Mouse (Mus musculus) testis, adult 2 months (tissue): ENCODE measurements around the gene Zcwpw1. TPM values are rescaled to one million over a fixed set of nuclear protein-coding genes. Genes with fewer than 3 reads are reported as not detected.

ENCODE experiments used
- H3K27ac ChIP-seq: fragments of 200-500 bp; 2 replicates; pipeline ENCODE4 v1.5.1; 2012; ENCODE audit warnings: low read depth, low read length; ENCODE audit not compliant: control insufficient read depth, insufficient read depth
- H3K27me3 ChIP-seq: fragments of 200-500 bp; 2 replicates; pipeline ENCODE4 v1.6.1; 2012; ENCODE audit warnings: mild to moderate bottlenecking, low read length, moderate library complexity; ENCODE audit not compliant: control insufficient read depth, insufficient read depth
- H3K36me3 ChIP-seq: fragments of 200-500 bp; 2 replicates; pipeline ENCODE4 v1.6.1; 2012; ENCODE audit warnings: mild to moderate bottlenecking, low read length; ENCODE audit not compliant: control insufficient read depth, insufficient read depth
- H3K4me1 ChIP-seq: fragments of 200-500 bp; 2 replicates; pipeline ENCODE4 v1.6.1; 2012; ENCODE audit warnings: low read length; ENCODE audit not compliant: control insufficient read depth, insufficient read depth
- H3K4me3 ChIP-seq: fragments of 200-500 bp; 2 replicates; pipeline ENCODE4 v1.5.1; 2012; ENCODE audit warnings: low read depth, mild to moderate bottlenecking, low read length, moderate library complexity, mixed read lengths; ENCODE audit not compliant: control insufficient read depth
- CTCF ChIP-seq: fragments of 200-500 bp; IDR thresholded peaks from 2 replicates; pipeline ENCODE4 v1.5.1; 2012; ENCODE audit warnings: low read depth, mild to moderate bottlenecking, inconsistent platforms, low read length, moderate library complexity; ENCODE audit not compliant: control insufficient read depth, insufficient read depth, insufficient replicate concordance
- POLR2A ChIP-seq: fragments of 200-500 bp; IDR thresholded peaks from 2 replicates; pipeline ENCODE4 v1.6.1; 2012; ENCODE audit warnings: low read depth, mild to moderate bottlenecking, inconsistent platforms, low read length, moderate library complexity; ENCODE audit not compliant: control insufficient read depth
- polyA plus RNA-seq: library from polyadenylated mRNA; depleted of rRNA; stranded (reverse); fragments of >200 nt; gene quantifications from 2 replicates; pipeline ENCODE4 v1.2.3, GENCODE M21; 2012; rRNA removed

Zcwpw1 gene
- polyA plus RNA-seq: 10.9 and 12.3 TPM in 2 replicates

DNA sequence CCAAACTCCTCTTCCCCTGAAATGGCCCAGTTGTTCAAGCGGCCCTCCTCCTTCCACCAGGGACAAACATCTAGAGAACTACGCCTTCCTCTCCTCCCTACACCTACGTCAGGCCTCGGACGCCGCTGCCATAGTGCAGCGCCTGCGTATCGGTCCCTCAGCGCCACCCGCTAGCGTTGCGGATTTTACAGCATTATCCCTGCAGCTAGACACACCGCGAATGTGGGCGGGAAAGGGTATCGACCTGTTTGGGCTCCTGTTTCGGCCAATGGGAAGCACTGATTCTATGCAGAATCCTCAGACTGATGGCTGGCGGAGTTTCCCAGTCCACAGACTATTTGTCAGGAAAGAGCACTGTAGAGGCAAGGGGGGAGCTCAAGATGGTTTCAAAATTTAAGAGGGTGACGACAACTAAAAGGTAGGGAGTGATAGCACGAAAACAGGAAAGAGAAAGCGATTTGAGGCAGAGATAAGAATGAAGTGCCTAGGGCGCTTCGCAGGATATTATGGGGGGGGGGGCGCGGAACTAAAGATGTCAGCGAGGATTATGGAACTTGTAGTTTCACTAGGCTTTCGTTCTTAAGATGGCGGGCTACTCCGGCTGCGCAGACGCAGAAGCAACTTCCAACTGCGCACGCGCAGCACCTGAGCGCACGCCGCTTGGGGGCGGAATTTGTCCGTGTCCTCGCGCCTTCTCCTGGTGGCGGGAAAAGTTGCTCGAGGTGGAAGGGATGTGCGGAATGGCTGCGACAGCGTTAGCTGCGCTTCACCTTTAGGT is at the start of gene Zcwpw1, which contains the start of gene Mepce:
Gene Zcwpw1 (plus strand): TSS at position 648 of the 778 bp plus-strand sequence.
Gene Mepce (minus strand): TSS at position 505 of the 778 bp plus-strand sequence.
- H3K27ac ChIP-seq: peak within 1 kb of the TSS; percentile 99
- peaks cover 12% of the 10 kb centered on the region for H3K4me1 ChIP-seq
- peak; percentile 84 for TF ChIP-seq POLR2A
- TF ChIP-seq CTCF: peak; percentile 61; the same call in 1 of the 2 replicates
- H3K4me3 ChIP-seq: peak within 1 kb of the TSS; percentile 99
- H3K27me3 ChIP-seq: no peaks in the 10 kb centered on the region
- H3K36me3 ChIP-seq: no peaks in the 10 kb centered on the region; the same call in none of the 2 replicates

- Histone ChIP-seq H3K27me3 (no peaks in the 10 kb centered on the region), H3K4me1 (peaks cover 16% of the 10 kb centered on the region), H3K36me3 (no peaks in the 10 kb centered on the region), H3K4me3 (no peak overlapping the region), H3K27ac (no peak overlapping the region)
- TF ChIP-seq POLR2A: no peak
- TF ChIP-seq CTCF: no peak
These were observed 49.1 kb upstream of the Zcwpw1 start for GRCm38 (mm10) chr5:137738516-137738915.

GRCm38 (mm10) chr5:137739471-137739870 is 48.1 kb upstream of the Zcwpw1 start:
- no peak overlapping the region for H3K27ac ChIP-seq
- H3K4me1 ChIP-seq: peaks cover 8% of the 10 kb centered on the region
- TF ChIP-seq CTCF (no peak), POLR2A (no peak)
- H3K27me3 ChIP-seq: no peaks in the 10 kb centered on the region
- no peaks in the 10 kb centered on the region for H3K36me3 ChIP-seq
- no peak overlapping the region for H3K4me3 ChIP-seq

DNA sequence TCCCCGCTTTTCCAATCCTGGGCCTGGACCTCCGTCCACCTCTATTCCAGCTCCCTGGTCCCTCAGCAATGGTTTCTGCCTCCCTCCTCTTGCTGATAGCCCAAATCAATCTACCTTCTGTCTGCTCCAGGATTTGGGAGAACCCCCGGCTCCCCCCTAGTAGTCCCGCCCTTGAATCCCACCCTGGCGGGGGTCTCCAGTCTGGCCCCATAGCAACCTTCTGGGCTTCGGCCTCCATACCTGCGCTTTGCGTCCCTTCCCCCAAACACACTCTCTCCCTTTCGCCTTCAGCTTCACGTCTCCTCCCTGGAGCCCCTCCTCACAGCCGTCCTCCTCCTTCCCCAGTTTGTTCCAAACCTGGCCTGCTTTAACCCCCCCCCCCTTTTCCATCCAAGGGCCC is 47.1 kb upstream of the Zcwpw1 start:
- Histone ChIP-seq H3K36me3 (no peaks in the 10 kb centered on the region), H3K27ac (no peak overlapping the region), H3K4me3 (peak overlapping the region; percentile 62; the same call in 1 of the 2 replicates), H3K27me3 (no peaks in the 10 kb centered on the region), H3K4me1 (peaks cover 8% of the 10 kb centered on the region)
- no peak for TF ChIP-seq CTCF
- TF ChIP-seq POLR2A: no peak

- Histone ChIP-seq H3K27ac (no peak within 1 kb of the TSS), H3K4me3 (peak within 1 kb of the TSS; percentile 83), H3K36me3 (no peaks in the 10 kb centered on the region), H3K4me1 (peaks cover 2% of the 10 kb centered on the region; the same call in 1 of the 2 replicates), H3K27me3 (no peaks in the 10 kb centered on the region)
- 0 out of 2 replicates have a peak, but pooled peaks have one; percentile 37 for TF ChIP-seq POLR2A
- peak; percentile 71 for TF ChIP-seq CTCF
These were observed 46.3 kb upstream of the Zcwpw1 start, which contains the start of gene Nyap1 for GRCm38 (mm10) chr5:137741023-137741931. Nyap1 (minus strand) TSS chr5:137741607.

DNA sequence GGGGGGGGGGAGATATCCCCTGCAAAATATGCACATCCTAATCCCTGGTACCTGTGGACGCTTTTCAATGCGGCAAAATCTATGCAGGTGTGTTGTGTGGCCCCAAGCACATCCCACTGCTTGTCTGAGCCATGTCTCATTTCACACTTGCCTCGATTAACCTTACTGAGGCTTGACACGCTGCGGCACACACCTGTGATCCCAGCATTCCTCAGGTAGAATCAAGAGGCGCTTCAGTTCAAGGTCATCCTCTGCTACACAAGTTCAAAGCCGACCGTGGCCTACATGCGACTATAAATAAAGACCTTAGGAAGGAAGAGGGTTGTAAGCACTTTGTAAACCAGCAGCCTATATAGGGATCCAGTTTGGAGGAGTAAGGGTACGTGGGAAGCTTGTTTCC is 45.5 kb upstream of the Zcwpw1 start:
- TF ChIP-seq CTCF: no peak
- Histone ChIP-seq H3K4me3 (no peak overlapping the region), H3K27me3 (no peaks in the 10 kb centered on the region), H3K27ac (no peak overlapping the region), H3K4me1 (peaks cover 2% of the 10 kb centered on the region), H3K36me3 (no peaks in the 10 kb centered on the region)

GRCm38 (mm10) chr5:137742836-137743235 is 44.8 kb upstream of the Zcwpw1 start:
- Histone ChIP-seq H3K27ac (no peak overlapping the region), H3K27me3 (no peaks in the 10 kb centered on the region), H3K4me3 (no peak overlapping the region), H3K4me1 (peaks cover 7% of the 10 kb centered on the region), H3K36me3 (no peaks in the 10 kb centered on the region)
- no peak for TF ChIP-seq POLR2A
- no peak for TF ChIP-seq CTCF
